Mouse (Mus musculus): Measurements from ENCODE around the gene Bud13.

- no peak for TF ChIP-seq CTCF (IDR thresholded peaks at IDR 0.05; ENCODE audit: extremely low read depth, insufficient read length, insufficient replicate concordance, low read depth, low read length)
- no peak for TF ChIP-seq POLR2A (IDR thresholded peaks at IDR 0.05; ENCODE audit: low read depth, low read length)
Measured at GRCm38 (mm10) chr9:46243122-46243521, 39.7 kb upstream of the Bud13 start.

All from small intestine, adult 2 months (tissue).